Mouse (Mus musculus) kidney, adult 18-20 months (tissue): ENCODE measurements at regions not wholly inside any gene's neighbourhood (a gene's known extent, or its start where the extent isn't known, plus 50 kb on each side); places are given as distances from the start of the nearest gene placed in this dataset.
"Not testable (repeated sequence)": the region's sequence is repeated elsewhere in the genome, so short reads cannot be mapped to it uniquely, and the experiment has no call there.

Source experiments
- DNase-seq: peaks from one replicate; pipeline ENCODE4 v3.0.0; 2021

DNA sequence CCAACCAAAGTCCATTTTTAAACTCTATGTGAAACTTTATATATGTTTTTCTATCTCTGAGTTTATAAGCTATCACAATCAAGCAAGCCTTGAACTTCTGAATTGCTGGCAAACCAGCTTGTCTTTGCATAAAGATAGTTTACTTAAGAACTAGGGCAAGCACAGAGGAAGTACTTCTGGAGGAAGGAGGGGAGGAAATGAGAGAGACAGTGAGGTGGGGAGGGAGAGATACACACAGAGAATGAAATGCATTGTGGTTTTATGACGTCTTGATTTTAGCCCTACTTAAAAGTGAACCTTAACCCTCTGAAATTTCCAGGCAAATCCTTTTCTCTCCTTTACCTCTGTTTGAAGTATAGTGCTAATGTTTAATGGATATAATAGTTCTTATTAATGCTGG, 421.0 kb downstream of the Hs3st1 start:
- no peak for DNase-seq

DNA sequence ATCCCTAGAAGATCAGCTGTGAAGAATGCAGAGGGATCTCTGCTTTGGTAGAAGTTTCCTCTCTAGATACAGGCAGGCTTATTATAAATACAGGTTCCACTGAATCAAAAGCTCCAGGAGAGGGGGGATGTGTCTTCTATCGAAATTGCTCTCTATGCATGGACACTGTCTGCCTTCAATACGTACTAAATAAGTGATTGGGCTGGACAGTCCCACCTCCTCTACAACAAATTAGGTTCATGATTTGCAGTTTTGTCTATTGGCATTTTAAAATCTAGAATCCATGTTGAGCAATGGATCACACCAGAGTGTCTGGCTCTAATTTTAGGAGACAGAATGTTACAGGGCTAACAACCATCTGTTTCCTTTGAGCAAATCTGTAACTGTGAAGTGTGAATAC, 429.9 kb downstream of the Hs3st1 start:
- no peak for DNase-seq

DNA sequence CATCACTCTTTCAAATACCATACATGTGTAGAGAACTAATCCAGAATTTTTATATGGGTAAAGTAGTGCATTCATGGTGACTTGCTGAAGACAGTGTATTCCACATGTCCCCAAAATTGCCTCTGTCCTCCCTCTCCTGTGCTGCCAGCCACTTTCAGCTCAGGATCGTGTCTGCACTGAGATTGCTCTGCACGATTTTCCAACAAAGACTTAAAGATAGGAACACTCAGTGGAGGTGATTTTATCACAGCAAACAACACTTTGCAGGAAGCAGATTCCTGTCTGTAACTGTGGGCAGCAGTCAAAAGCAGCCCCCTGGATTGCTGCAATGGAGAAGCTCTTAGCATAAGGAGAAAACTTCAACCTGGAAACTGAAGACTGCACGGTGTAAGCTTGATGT, 438.8 kb downstream of the Hs3st1 start:
- DNase-seq, result no peak

GRCm38 (mm10) chr5:39311211-39311610, 434.6 kb upstream of the Clnk start:
- DNase-seq, result no peak

GRCm38 (mm10) chr5:39305794-39306193, 429.2 kb upstream of the Clnk start:
- DNase-seq, result no peak

DNA sequence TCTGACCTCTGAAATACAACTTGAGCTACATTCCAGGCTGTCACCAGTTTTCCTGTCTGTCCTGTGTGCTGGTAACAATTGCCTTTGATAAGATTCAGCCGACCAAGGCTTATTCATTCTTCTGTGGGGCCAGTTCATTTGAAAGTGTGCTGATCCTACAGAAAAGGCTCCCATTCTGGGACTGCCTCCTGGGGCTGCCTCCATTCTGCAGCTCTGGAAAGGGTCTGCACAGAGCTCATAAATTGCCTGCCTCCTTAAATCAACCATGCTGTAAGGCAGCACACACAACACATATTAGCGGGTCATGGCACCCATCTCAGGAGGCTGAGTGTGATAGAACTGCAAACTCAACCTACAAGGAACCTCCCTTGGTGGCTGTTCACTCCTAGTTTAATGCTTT, 416.2 kb upstream of the Clnk start:
- no peak for DNase-seq

GRCm38 (mm10) chr5:39281021-39281420, 404.4 kb upstream of the Clnk start:
- no peak for DNase-seq

DNA sequence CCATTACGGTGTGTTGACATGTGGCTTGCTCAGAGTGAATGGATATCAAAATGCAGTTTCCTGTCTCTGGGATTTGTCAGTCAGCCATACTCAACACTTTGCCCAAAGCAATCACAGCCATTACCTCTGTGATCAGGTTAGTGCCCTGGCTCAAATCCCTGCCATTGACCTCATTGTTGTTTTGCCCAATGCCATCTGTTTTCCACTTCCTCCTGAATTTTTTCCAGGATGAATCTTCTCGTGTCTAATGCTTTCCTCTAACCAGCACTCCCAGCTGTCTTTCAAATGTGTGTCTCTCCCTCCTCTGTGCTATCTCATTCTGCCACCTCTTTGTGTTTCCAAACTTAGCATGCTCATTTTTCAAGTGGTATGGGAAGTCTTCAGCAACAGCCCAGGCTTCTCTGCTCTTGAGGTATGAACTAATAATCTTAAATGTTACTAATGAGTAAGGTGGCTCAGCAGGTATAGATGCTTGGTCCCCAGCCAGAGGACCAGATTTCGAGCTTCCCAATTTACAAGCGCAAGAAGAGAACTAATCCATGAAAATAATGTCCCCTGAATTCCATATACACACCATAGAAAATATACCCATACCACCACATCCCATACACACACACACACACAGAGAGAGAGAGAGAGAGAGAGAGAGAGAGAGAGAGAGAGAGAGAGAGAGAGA, 397.2 kb upstream of the Clnk start:
- DNase-seq, result no peak

GRCm38 (mm10) chr5:39267106-39267505, 390.5 kb upstream of the Clnk start:
- DNase-seq, result no peak

GRCm38 (mm10) chr5:39260721-39261190, 384.1 kb upstream of the Clnk start:
- DNase-seq, result no peak

DNA sequence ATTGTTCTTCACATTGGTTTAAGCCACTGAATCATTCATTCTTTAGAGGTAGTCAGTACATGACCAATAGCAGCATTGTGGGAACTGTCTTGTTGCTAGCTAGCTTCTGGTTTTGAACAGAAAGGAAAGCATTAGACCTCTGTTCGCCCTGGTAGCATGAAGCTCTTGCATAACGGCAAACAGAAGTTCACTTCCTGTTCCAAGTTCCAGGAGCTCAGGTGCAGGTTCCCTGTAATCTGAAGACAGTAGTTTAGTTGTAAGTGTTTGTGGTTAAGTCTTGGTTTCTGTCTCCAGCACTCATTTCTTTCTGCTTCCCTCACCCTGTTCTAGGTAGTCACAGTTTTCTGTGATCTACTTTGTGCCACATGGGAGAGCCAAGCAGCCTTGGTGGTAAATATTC, 381.1 kb upstream of the Clnk start:
- no peak for DNase-seq

- DNase-seq, result no peak
Measured at GRCm38 (mm10) chr5:39252206-39252605, 375.6 kb upstream of the Clnk start.

GRCm38 (mm10) chr5:39251021-39251420, 374.4 kb upstream of the Clnk start:
- DNase-seq, result no peak

GRCm38 (mm10) chr5:39219698-39220097, 343.1 kb upstream of the Clnk start:
- no peak for DNase-seq

GRCm38 (mm10) chr5:39216326-39216725, 339.7 kb upstream of the Clnk start:
- DNase-seq, result no peak

DNA sequence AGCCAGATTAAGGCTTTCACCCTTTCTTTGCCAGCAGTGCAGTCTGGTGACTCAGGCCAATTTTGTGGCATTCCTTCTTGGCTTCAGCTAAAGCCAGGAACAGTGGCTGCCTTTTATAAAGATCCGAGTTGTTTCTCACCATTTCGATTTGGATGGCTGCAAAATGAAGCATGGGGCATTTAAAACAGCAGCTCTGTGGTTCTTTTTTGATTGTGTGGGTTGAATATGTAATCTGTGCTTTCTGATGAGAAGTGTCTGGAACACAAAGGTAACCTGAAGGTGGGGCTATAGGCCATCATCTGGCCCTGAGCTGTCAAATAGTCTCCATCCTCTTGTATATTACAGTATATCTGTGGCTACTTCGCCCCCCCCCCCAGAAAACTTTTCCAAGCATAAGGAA, 338.4 kb upstream of the Clnk start:
- DNase-seq, result no peak

GRCm38 (mm10) chr5:39212550-39212949, 335.9 kb upstream of the Clnk start:
- DNase-seq, result no peak

DNA sequence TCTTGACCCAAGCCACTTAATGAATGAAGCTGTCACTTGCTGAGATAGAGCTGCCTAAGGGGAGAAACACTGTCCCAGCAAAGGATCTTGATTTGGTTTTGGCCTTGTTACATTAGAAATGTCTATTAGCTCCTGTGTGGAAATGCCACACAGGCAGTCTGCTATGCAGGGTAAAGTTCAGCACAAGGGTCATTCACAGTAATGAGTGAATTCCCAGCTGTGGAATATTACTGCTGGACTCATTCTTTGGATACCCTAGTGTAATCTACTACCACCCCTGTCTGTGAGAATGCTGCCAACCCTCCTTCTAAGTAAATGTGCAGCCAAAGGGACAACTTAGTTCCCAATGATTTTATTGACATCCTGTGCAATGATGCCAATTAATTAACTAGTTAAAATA, 322.2 kb upstream of the Clnk start:
- no peak for DNase-seq

DNA sequence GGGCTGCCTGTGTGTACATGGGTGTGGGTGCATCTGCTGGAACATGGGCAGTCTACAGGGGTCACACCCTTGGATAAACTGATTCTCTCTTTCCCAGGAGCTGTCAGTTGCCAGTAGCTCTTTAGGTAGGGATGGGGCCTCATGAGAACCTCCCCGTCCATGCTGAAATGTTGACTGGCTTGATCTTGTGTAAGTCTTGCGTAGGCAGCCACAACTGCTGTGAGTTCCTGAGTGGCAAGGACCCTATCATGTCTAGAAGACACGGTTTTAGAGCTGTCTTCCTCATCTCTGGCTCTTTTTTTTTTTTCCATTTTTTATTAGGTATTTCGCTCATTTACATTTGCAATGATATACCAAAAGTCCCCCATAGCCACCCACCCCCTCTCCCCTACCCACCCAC, 314.5 kb upstream of the Clnk start:
- not testable (repeated sequence) for DNase-seq

GRCm38 (mm10) chr5:39181616-39182402, 305.2 kb upstream of the Clnk start:
- no peak for DNase-seq

DNA sequence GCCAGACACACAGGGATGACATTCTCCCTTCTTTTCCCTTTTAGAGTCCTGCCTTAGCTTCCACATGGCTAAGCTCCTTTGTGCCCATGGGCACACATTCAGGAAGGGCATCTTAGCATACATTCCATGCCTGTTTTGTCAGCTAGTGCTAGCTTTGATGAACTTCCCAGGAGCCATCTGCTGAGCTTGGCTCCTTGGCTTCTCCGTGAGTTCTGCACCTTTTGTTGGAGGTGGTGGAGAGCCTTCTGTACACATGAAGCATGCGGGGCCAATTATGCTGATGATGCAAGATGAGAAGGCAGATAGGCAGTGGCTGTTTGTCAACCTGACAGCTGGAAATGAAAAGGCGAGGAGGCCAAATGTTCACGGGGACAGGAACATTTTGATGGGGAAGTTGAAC, 304.4 kb upstream of the Clnk start:
- no peak for DNase-seq

GRCm38 (mm10) chr5:39177891-39178290, 301.3 kb upstream of the Clnk start:
- no peak for DNase-seq

DNA sequence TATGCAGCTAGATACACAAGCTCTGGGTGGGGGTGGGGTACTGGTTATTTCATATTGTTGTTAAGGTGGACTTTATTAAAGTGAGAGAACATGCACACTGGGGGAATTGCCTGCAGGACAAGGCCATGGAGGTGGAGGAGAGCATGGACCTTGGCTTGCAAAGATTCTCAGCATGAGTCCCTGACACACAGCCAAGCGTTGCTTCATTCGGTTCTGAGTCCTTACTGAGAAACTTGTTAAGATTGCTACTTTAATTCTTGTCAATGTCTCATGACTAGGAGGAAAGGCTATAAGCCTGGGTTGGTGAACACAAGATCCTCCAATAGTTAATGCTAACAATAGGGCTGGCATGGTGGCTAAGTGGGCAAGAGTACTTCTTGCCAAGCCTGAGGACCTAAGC, 300.3 kb upstream of the Clnk start:
- DNase-seq, result no peak

GRCm38 (mm10) chr5:39173491-39173890, 296.9 kb upstream of the Clnk start:
- DNase-seq, result no peak

GRCm38 (mm10) chr5:39159651-39160050, 283.0 kb upstream of the Clnk start:
- DNase-seq, result no peak
